Mouse (Mus musculus) liver, postnatal 0 days (tissue): ENCODE data around the gene Ptch2. TPM values are rescaled to one million over a fixed set of nuclear protein-coding genes. Genes with fewer than 3 reads are reported as not detected.

Source experiments
- ATAC-seq: fragments of 200-750 bp; cut with Nextera tagmentation; 2 replicates; pipeline ENCODE4 v1.8.0; 2017; ENCODE audit warnings: mild to moderate bottlenecking, moderate library complexity
- DNase-seq: peaks from one replicate; pipeline ENCODE4 v3.0.0-alpha.2; 2016
- H3K27ac ChIP-seq: fragments of 300-500 bp; sonication (generic); 2 replicates; pipeline ENCODE4 v1.5.1; 2014; ENCODE audit warnings: antibody characterized with exemption, moderate library complexity, mild to moderate bottlenecking, low read depth
- H3K27me3 ChIP-seq: fragments of 300-500 bp; sonication (generic); 2 replicates; pipeline ENCODE4 v1.6.1; 2014; ENCODE audit warnings: low read length, control low read depth, mixed read lengths; ENCODE audit not compliant: insufficient read depth
- H3K36me3 ChIP-seq: fragments of 300-500 bp; sonication (generic); replicated peaks from 2 replicates; pipeline ENCODE4 v1.6.1; 2014; ENCODE audit warnings: mild to moderate bottlenecking, control low read depth, low read length, moderate library complexity, mixed read lengths; ENCODE audit not compliant: insufficient read depth
- H3K4me1 ChIP-seq: fragments of 300-500 bp; sonication (generic); 2 replicates; pipeline ENCODE4 v1.6.1; 2014; ENCODE audit warnings: antibody characterized with exemption, mild to moderate bottlenecking, control low read depth; ENCODE audit not compliant: insufficient read depth
- H3K4me2 ChIP-seq: fragments of 300-500 bp; sonication (generic); 2 replicates; pipeline ENCODE4 v1.6.1; 2014; ENCODE audit warnings: low read depth, mild to moderate bottlenecking, low read length, moderate library complexity, mixed read lengths
- H3K4me3 ChIP-seq: fragments of 300-500 bp; sonication (generic); 2 replicates; pipeline ENCODE4 v1.5.1; 2014; ENCODE audit warnings: low read depth, low read length
- H3K9ac ChIP-seq: fragments of 300-500 bp; sonication (generic); replicated peaks from 2 replicates; pipeline ENCODE4 v1.6.1; 2014; ENCODE audit warnings: mild to moderate bottlenecking, moderate library complexity
- H3K9me3 ChIP-seq: fragments of 300-500 bp; sonication (generic); 2 replicates; pipeline ENCODE4 v1.6.1; 2016; ENCODE audit warnings: mild to moderate bottlenecking, control low read depth, low read length, mixed read lengths
- CTCF ChIP-seq: sonication (generic); IDR thresholded peaks from 2 replicates; pipeline ENCODE4 v1.5.1; 2016; ENCODE audit warnings: antibody characterized with exemption, low read depth
- EP300 ChIP-seq: IDR thresholded peaks from 2 replicates; pipeline ENCODE4 v1.6.1; 2016; ENCODE audit warnings: antibody characterized with exemption, low read depth, mild to moderate bottlenecking
- WGBS: fragments of 180-500 bp; shearing (Covaris S2); extraction: QIAGEN DNeasy Blood & Tissue Kit; methylation state at CpG from one replicate; pipeline ENCODE4 v1.1.7; 2014; ENCODE audit not compliant: insufficient replicate concordance; 5-methylcytosine and 5-hydroxymethylcytosine counted together
- polyA plus RNA-seq: library from polyadenylated mRNA; unstranded; fragments of >200 nt; fragmentation: Nextera tagmentation; extraction: Ambion mirVana; gene quantifications from 2 replicates; pipeline ENCODE4 v1.2.1, GENCODE M21; 2015

The Ptch2 gene
- polyA plus RNA-seq, 1 experiment from 2014 or later, result 0.52 TPM

- WGBS, result 76% methylated on average over 7 of the region's 7 CpGs
- no peak for DNase-seq
- peaks cover 5% of the 10 kb centered on the region; the same call in 1 of the 2 replicates for H3K36me3 ChIP-seq
- ATAC-seq, result 0 out of 2 replicates have a peak, but pooled peaks have one; percentile 23
- no peaks in the 10 kb centered on the region for H3K9me3 ChIP-seq
- no peak overlapping the region for H3K4me2 ChIP-seq
- no peaks in the 10 kb centered on the region; the same call in 1 of the 2 replicates for H3K4me1 ChIP-seq
- H3K27me3 ChIP-seq, result no peaks in the 10 kb centered on the region
- H3K9ac ChIP-seq, result no peak overlapping the region
- H3K27ac ChIP-seq, result no peak overlapping the region
- H3K4me3 ChIP-seq, result no peak overlapping the region
- TF ChIP-seq CTCF (no peak), EP300 (peak; percentile 68)
Measured at GRCm38 (mm10) chr4:117087948-117088640, 7.8 kb upstream of the Ptch2 start.

DNA sequence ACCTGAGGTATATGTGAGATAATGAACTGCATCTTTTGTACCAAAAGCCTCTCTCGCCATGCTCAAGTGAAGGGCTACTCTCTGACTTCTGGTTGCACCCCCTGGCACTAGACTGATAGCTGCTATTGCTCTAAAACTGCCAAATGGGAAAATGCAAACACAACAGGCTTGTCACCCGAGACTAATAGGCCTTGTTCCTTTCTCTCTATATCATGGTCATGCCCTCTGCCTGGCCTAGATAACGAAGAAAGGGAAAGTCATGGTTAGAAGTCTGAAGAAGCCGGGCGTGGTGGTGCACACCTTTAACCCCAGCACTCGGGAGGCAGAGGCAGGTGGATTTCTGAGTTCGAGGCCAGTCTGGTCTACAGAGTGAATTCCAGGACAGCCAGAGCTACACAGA, 5.3 kb upstream of the Ptch2 start:
- Histone ChIP-seq H3K27ac (no peak overlapping the region), H3K36me3 (peaks cover 5% of the 10 kb centered on the region; the same call in 1 of the 2 replicates), H3K4me3 (no peak overlapping the region), H3K9me3 (no peaks in the 10 kb centered on the region), H3K27me3 (peaks cover under 1% of the 10 kb centered on the region; the same call in 1 of the 2 replicates), H3K4me1 (peaks cover 2% of the 10 kb centered on the region), H3K9ac (no peak overlapping the region), H3K4me2 (no peak overlapping the region)
- TF ChIP-seq CTCF, result no peak
- peak; percentile 51; the same call in 1 of the 2 replicates for TF ChIP-seq EP300
- DNase-seq, result no peak
- ATAC-seq, result peak; percentile 68
- WGBS, result 49% methylated on average over 7 of the region's 7 CpGs

DNA sequence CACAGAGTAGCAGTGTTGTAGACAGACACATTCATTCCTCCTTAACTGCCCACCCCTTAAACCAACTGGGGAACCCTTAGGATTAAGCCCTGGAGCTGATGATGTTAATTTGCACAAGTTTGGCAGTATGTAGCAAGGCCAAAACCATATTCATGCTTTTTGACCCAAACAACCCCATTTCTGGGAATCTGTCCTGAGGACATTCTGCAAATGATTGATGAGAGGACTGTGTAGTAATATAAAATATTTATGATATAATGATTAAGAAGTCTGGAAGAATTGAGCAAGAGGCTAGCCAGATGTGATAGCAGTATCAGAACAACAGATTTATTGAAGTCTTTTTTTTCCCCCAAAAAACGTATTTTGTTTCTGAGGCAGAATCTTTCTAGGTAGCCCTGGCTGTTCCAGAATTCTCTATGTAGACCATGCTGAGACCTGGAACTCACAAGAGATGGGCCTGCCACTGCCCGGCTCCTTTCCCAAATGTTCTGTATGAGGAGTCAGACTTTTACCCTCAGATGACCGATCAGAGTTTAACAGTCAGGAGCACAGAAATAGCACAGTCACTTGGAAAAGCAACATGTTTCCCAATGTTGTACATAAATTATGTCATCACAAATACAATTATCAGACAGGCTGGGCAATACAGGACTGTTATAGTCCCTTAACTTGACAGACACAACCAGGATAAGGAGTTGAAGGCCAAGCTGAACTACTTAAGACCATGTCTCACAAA, 1.1 kb upstream of the Ptch2 start:
- Histone ChIP-seq H3K9ac (no peak overlapping the region), H3K4me2 (no peak overlapping the region), H3K36me3 (no peaks in the 10 kb centered on the region), H3K27me3 (peaks cover 13% of the 10 kb centered on the region), H3K4me1 (peaks cover 20% of the 10 kb centered on the region), H3K9me3 (no peaks in the 10 kb centered on the region), H3K27ac (no peak overlapping the region), H3K4me3 (no peak overlapping the region)
- peak; percentile 67 for ATAC-seq
- no peak for DNase-seq
- TF ChIP-seq CTCF, result no peak
- no peak for TF ChIP-seq EP300
- 63% methylated on average over 3 of the region's 3 CpGs for WGBS

DNA sequence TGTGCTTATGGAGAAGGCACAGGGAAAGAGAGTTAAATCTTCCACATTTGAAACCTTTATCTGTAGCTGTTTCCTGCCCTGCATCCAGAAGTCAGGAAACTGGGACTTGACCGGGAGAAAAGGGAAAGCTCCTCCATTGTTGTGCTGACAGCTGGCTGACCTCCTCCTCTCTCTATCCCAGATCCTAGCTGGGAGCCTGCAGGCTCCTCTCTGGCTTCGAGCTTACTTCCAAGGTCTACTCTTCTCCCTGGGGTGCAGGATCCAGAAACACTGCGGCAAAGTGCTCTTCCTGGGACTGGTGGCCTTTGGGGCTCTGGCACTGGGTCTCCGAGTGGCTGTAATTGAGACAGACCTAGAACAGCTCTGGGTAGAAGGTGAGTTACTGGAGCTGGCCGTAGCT, 791 bp downstream of the Ptch2 start:
- peak overlapping the region; percentile 72 for H3K4me2 ChIP-seq
- no peaks in the 10 kb centered on the region for H3K36me3 ChIP-seq
- ATAC-seq (no peak), DNase-seq (no peak)
- peak overlapping the region; percentile 44; the same call in 1 of the 2 replicates for H3K4me3 ChIP-seq
- H3K27me3 ChIP-seq, result peaks cover 13% of the 10 kb centered on the region
- H3K9me3 ChIP-seq, result no peaks in the 10 kb centered on the region
- H3K4me1 ChIP-seq, result peaks cover 20% of the 10 kb centered on the region
- TF ChIP-seq CTCF, result no peak
- no peak for TF ChIP-seq EP300
- H3K9ac ChIP-seq, result no peak overlapping the region
- 0 out of 2 replicates have a peak overlapping the region, but pooled peaks have one; percentile 29 for H3K27ac ChIP-seq
- 26% methylated on average over 5 of the region's 5 CpGs for WGBS

DNA sequence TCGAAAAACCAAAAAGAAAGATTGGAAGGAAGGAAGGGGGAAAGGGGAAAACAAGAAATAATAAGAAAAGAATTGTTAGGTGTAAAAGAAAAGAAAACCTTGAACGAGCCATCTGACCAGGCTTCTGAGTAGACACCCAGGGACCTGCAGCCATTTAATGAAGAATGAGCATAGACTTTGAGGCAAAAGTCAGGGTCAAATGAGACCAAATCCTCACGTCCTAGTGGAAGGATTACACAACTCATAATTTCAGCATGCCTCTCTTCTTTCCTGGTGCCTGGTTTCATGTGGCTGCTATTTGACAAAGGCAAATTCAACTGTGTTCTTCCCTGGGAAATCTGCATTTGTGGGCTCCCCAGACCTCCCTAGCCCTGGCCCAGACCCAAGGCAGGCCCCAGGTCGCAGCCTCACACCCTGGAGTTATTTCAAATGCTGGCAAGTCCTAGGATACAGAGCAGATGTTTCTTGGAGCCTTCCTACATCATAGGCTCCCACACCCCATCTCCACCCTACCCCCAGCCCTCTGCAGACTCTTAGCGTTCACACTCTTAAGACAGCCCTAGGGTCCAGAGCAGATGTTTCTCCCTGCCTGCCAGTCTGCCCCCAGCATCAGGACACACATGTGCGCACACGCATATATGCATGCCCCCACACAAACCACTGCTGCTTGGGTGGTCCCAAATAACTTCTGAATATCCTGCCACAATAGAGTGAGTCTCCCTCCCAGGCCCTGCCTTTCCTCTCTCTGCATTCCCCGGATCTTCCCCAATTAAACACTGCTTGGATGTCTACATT, 2.3 kb downstream of the Ptch2 start:
- H3K4me1 ChIP-seq, result peaks cover 20% of the 10 kb centered on the region
- no peak overlapping the region for H3K27ac ChIP-seq
- H3K36me3 ChIP-seq, result no peaks in the 10 kb centered on the region
- no peak overlapping the region for H3K4me3 ChIP-seq
- no peak overlapping the region for H3K4me2 ChIP-seq
- no peak overlapping the region for H3K9ac ChIP-seq
- WGBS, result 59% methylated on average over 8 of the region's 8 CpGs
- H3K27me3 ChIP-seq, result peaks cover 13% of the 10 kb centered on the region
- ATAC-seq (no peak), DNase-seq (no peak)
- TF ChIP-seq CTCF (no peak), EP300 (no peak)
- no peaks in the 10 kb centered on the region for H3K9me3 ChIP-seq

DNA sequence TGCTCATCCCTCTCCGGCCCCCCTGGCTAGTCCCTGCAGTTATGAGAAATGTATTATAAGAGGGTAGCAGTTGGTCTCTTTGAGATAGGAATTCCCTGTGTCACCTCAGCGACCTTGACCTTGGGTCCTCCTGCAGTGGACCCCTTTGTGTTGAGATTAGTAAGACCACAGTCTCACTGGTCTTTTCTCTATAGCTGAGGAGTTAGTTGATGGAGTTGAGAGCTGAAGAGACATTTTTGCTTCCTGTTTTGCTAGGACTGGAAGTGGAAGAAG, 2.8 kb downstream of the Ptch2 start:
- H3K27me3 ChIP-seq, result peaks cover 13% of the 10 kb centered on the region
- no peak overlapping the region for H3K27ac ChIP-seq
- WGBS, result 77% methylated on average over 2 of the region's 2 CpGs
- no peak overlapping the region for H3K4me2 ChIP-seq
- H3K4me1 ChIP-seq, result peaks cover 20% of the 10 kb centered on the region
- TF ChIP-seq EP300, result no peak
- TF ChIP-seq CTCF, result no peak
- H3K9ac ChIP-seq, result no peak overlapping the region
- H3K36me3 ChIP-seq, result no peaks in the 10 kb centered on the region
- DNase-seq (no peak), ATAC-seq (no peak)
- H3K4me3 ChIP-seq, result no peak overlapping the region
- no peaks in the 10 kb centered on the region for H3K9me3 ChIP-seq
